Mouse (Mus musculus) inflammation-experienced regulatory T-cells, adult 6 months (primary cell): ENCODE results near the gene Zeb2. TPM values are rescaled to one million over a fixed set of nuclear protein-coding genes. Genes with fewer than 3 reads are reported as not detected.

ENCODE experiments used
- polyA plus RNA-seq, 3 experiments: library from polyadenylated mRNA; unstranded; fragments of 100-300 nt; shearing (Covaris generic); gene quantifications; one replicate each; pipeline ENCODE4 v1.2.1; 2017

Gene Zeb2
- polyA plus RNA-seq, 3 experiments from 2014 or later = 0.66 to 6.7 (median 0.91) TPM

Other genes with a start within 250 kb of the Zeb2 start
- 10 to 100 TPM; 14.3 to 31.2 (median 21.5) TPM for gene Gtdc1, start 189.7 kb downstream of the Zeb2 start, polyA plus RNA-seq